Mouse (Mus musculus) 3T3-L1 (cell line): ENCODE measurements around the gene Scamp2.
A peak's percentile ranks its signal among the peaks of the same experiment; 100 is the strongest.

Source experiments
- DNase-seq: peaks from one replicate; pipeline ENCODE4 v3.0.0-alpha.2; 2015; ENCODE audit warnings: low read depth, low spot score

Gene Scamp2

GRCm38 (mm10) chr9:57627892-57628291, 67.1 kb downstream of the Scamp2 start:
- no peak for DNase-seq

GRCm38 (mm10) chr9:57628717-57629116, 68.0 kb downstream of the Scamp2 start:
- DNase-seq: no peak

DNA sequence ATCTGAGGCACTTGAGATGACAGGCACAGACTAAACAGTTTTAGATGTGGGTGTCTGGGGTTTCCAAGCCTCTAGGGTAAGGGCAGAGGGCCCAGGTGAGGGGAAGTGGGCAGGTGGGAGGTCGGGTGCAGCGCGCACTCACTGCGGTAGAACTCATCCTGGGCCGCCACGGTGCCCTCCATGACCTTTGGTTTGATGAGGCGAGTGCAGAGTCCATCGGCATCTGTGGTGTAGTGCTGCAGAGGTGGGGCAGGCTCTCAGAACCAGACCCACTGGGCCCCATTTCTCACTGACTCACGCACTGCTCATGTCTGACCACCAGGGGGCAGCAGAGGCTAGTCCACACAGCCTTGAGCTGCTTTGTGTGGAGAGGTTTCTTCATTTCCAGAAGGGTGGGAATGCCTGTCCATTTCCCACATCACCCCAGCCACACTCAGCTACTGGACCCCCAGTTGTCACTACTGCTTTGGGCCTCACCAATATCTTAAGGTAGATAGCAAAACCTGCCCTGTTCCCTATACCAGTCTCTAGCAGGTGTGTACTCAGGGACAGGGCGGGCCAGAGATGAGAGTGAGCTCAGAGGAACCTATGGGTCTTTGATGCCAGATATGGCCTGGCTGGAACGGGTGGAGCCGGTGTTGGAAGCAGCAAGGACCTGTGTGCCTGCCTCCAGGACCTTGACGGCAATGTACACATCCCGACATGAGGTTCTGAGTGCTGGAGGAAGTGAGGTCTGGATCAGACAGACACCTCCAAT, 68.6 kb downstream of the Scamp2 start:
- DNase-seq: peak; percentile 86

DNA sequence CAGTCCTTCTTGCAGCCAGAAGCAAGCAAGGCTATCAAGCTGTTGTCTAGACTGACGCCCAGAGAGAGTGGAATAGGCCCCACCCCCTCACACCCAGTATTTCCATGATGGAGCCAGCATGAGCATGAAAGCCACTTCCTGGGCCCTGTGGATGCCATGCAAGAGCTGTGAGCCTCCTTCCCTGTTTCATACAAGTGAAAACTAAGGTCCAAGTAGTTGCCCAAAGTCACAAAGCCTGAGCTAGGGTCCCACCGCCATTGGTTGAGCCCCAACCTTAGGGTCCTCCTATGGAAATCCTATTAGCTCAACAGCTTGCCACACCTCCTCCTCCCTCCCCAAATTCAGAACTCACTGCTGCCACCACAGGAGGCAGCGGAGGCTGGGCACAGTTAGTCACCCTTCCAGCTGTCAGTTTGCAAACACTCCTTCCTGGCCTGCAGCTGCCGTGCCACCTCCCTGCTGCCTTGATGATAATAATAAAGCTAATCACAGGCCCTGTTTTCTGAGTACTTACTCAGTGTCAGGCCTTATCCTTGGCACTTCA, 72.8 kb downstream of the Scamp2 start:
- peak; percentile 68 for DNase-seq

DNA sequence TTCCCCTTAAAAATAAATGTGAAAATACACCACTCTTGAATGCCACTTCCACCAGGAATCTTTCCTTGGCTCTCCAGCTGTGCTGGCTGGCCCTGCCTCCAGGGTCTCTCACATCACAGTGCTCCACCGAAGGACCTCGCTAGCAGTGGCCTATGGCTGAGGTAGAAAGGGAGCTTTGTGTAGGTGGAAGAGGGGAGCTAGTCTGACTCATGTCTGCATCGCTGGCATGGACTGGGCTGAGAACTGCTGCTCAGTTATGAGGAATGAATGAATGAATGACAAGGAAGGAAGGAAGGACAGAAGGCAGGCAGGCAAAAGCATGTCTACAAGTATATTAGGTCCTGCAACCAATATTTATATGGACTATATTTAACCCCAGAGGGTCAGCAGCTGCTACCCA, 76.5 kb downstream of the Scamp2 start:
- DNase-seq: peak; percentile 84

- DNase-seq: peak; percentile 86
Measured at GRCm38 (mm10) chr9:57637741-57638322, 77.1 kb downstream of the Scamp2 start.
